Mouse (Mus musculus) c-Kit-negative CD71-positive TER-119-positive erythroid progenitor cells, embryonic 14.5 days (primary cell): ENCODE results near the gene Ppt2.

ENCODE experiments used
- DNase-seq: peaks from one replicate; pipeline ENCODE4 v3.0.0-alpha.2; 2013; ENCODE audit warnings: low read depth, low spot score

The Ppt2 gene

GRCm38 (mm10) chr17:34656666-34657065 is 28.4 kb upstream of the Ppt2 start:
- no peak for DNase-seq

GRCm38 (mm10) chr17:34655581-34655991 is 27.3 kb upstream of the Ppt2 start:
- no peak for DNase-seq

GRCm38 (mm10) chr17:34655160-34655559 is 26.9 kb upstream of the Ppt2 start:
- DNase-seq: no peak

GRCm38 (mm10) chr17:34654392-34654791 is 26.1 kb upstream of the Ppt2 start:
- DNase-seq: no peak

- peak; percentile 47 for DNase-seq
Measured at GRCm38 (mm10) chr17:34653746-34654285, 25.5 kb upstream of the Ppt2 start.

- DNase-seq: no peak
Measured at GRCm38 (mm10) chr17:34652985-34653384, 24.7 kb upstream of the Ppt2 start.

GRCm38 (mm10) chr17:34652546-34652945 is 24.2 kb upstream of the Ppt2 start:
- DNase-seq: no peak

- no peak for DNase-seq
Measured at GRCm38 (mm10) chr17:34651507-34652221, 23.4 kb upstream of the Ppt2 start.

GRCm38 (mm10) chr17:34650781-34651180 is 22.5 kb upstream of the Ppt2 start:
- DNase-seq: no peak

- no peak for DNase-seq
Measured at GRCm38 (mm10) chr17:34649106-34649864, 21.0 kb upstream of the Ppt2 start.

- no peak for DNase-seq
Measured at GRCm38 (mm10) chr17:34648141-34648890, 20.0 kb upstream of the Ppt2 start.

GRCm38 (mm10) chr17:34646906-34647787 is 18.8 kb upstream of the Ppt2 start, which contains the start of gene Atf6b:
Gene Atf6b (plus strand): TSS chr17:34647146.
- DNase-seq: peak; percentile 93

- no peak for DNase-seq
Measured at GRCm38 (mm10) chr17:34645831-34646511, 17.7 kb upstream of the Ppt2 start.

GRCm38 (mm10) chr17:34645256-34645829 is 17.0 kb upstream of the Ppt2 start:
- no peak for DNase-seq

- DNase-seq: peak; percentile 88
Measured at GRCm38 (mm10) chr17:34644608-34645007, 16.3 kb upstream of the Ppt2 start, which contains the start of gene Fkbpl. Gene Fkbpl (plus strand): TSS chr17:34644764.

- no peak for DNase-seq
Measured at GRCm38 (mm10) chr17:34643944-34644343, 15.6 kb upstream of the Ppt2 start.

GRCm38 (mm10) chr17:34643379-34643778 is 15.1 kb upstream of the Ppt2 start:
- DNase-seq: no peak

- no peak for DNase-seq
Measured at GRCm38 (mm10) chr17:34641945-34642344, 13.6 kb upstream of the Ppt2 start.

GRCm38 (mm10) chr17:34640778-34641601 is 12.7 kb upstream of the Ppt2 start:
- DNase-seq: no peak
